Mouse (Mus musculus) retina, embryonic 14.5 days (tissue): ENCODE measurements around the gene Inka2.
"Not testable (repeated sequence)": the region's sequence is repeated elsewhere in the genome, so short reads cannot be mapped to it uniquely, and the experiment has no call there.

Experiments
- DNase-seq: peaks from one replicate; pipeline ENCODE4 v3.0.0-alpha.2; 2015; ENCODE audit warnings: low spot score

The Inka2 gene

GRCm38 (mm10) chr3:105696387-105697147 lies 7.8 kb upstream of the Inka2 start:
- DNase-seq, result no peak

GRCm38 (mm10) chr3:105697148-105697441 lies 7.3 kb upstream of the Inka2 start:
- no peak for DNase-seq

GRCm38 (mm10) chr3:105698311-105698710 lies 6.1 kb upstream of the Inka2 start:
- DNase-seq, result no peak

GRCm38 (mm10) chr3:105699241-105699933 lies 5.0 kb upstream of the Inka2 start:
- DNase-seq, result peak; percentile 34

GRCm38 (mm10) chr3:105700786-105701185 lies 3.6 kb upstream of the Inka2 start:
- DNase-seq, result not testable (repeated sequence)

- no peak for DNase-seq
These were observed 3.0 kb upstream of the Inka2 start for GRCm38 (mm10) chr3:105701399-105701798.

GRCm38 (mm10) chr3:105703571-105703970 lies 828 bp upstream of the Inka2 start:
- DNase-seq, result no peak

- peak; percentile 46 for DNase-seq
These were observed 706 bp downstream of the Inka2 start for GRCm38 (mm10) chr3:105705061-105705549.

- no peak for DNase-seq
These were observed 1.2 kb downstream of the Inka2 start for GRCm38 (mm10) chr3:105705561-105705960.

GRCm38 (mm10) chr3:105706366-105707020 lies 2.1 kb downstream of the Inka2 start:
- DNase-seq, result no peak

GRCm38 (mm10) chr3:105707590-105707989 lies 3.2 kb downstream of the Inka2 start:
- no peak for DNase-seq

- no peak for DNase-seq
These were observed 5.8 kb downstream of the Inka2 start for GRCm38 (mm10) chr3:105710246-105710645.

- DNase-seq, result peak; percentile 38
These were observed 7.3 kb downstream of the Inka2 start for GRCm38 (mm10) chr3:105711741-105712140.

GRCm38 (mm10) chr3:105712827-105713226 lies 8.4 kb downstream of the Inka2 start:
- DNase-seq, result no peak

- DNase-seq, result peak; percentile 56
These were observed 9.9 kb downstream of the Inka2 start for GRCm38 (mm10) chr3:105714091-105714819.

GRCm38 (mm10) chr3:105714820-105715167 lies 10.4 kb downstream of the Inka2 start:
- peak; percentile 38 for DNase-seq

GRCm38 (mm10) chr3:105716353-105717000 lies 12.1 kb downstream of the Inka2 start:
- no peak for DNase-seq

- peak; percentile 57 for DNase-seq
These were observed 13.6 kb downstream of the Inka2 start for GRCm38 (mm10) chr3:105717856-105718555.

GRCm38 (mm10) chr3:105718746-105719145 lies 14.3 kb downstream of the Inka2 start:
- DNase-seq, result no peak

- DNase-seq, result no peak
These were observed 15.6 kb downstream of the Inka2 start for GRCm38 (mm10) chr3:105719979-105720378.

- no peak for DNase-seq
These were observed 16.1 kb downstream of the Inka2 start for GRCm38 (mm10) chr3:105720514-105720913.
